Mouse (Mus musculus) v-Abl transformed pro-B cells (cell line): ENCODE data around the gene Mterf2.

Experiments used
- in situ Hi-C, 2 experiments: fragments of 400-800 bp; cut with MboI; formaldehyde crosslinking; loops; one replicate each; pipeline ENCODE4 v1.15.1; 2025; ENCODE audit not compliant: unreplicated experiment in 2 of 2

Mterf2 gene

DNA sequence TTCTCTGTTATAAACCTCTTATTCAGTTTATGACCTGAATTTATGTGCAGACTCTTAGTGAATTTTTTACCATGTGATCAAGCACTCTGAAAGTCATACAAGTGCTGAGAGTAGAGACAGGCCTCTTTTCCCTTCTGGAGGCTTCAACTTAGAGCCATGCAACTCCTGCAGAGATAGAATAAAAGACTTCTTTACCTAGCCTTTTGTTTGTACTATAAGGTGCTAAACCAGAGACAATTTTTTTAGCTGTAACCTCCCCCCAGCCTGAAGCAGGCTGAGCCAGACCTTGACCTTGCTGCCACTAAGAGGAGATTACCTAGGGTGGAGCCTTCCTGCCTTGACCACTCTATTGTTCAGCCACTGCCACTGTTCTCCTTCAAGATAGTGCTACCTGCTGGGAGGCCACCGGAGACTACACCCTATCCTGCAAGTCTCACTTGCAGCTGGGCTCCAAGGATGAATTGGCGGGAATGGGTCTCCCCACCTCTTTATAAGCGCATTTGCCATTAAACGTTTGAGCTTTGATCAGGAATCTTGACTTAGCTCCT lies 56.1 kb downstream of the Mterf2 start:
- in situ Hi-C loops, result no loop called here
